Mouse (Mus musculus): ENCODE measurements at regions not wholly inside any gene's neighbourhood (a gene's known extent, or its start where the extent isn't known, plus 50 kb on each side); places are given as distances from the start of the nearest gene placed in this dataset.
A peak's percentile ranks its signal among the peaks of the same experiment; 100 is the strongest.

DNA sequence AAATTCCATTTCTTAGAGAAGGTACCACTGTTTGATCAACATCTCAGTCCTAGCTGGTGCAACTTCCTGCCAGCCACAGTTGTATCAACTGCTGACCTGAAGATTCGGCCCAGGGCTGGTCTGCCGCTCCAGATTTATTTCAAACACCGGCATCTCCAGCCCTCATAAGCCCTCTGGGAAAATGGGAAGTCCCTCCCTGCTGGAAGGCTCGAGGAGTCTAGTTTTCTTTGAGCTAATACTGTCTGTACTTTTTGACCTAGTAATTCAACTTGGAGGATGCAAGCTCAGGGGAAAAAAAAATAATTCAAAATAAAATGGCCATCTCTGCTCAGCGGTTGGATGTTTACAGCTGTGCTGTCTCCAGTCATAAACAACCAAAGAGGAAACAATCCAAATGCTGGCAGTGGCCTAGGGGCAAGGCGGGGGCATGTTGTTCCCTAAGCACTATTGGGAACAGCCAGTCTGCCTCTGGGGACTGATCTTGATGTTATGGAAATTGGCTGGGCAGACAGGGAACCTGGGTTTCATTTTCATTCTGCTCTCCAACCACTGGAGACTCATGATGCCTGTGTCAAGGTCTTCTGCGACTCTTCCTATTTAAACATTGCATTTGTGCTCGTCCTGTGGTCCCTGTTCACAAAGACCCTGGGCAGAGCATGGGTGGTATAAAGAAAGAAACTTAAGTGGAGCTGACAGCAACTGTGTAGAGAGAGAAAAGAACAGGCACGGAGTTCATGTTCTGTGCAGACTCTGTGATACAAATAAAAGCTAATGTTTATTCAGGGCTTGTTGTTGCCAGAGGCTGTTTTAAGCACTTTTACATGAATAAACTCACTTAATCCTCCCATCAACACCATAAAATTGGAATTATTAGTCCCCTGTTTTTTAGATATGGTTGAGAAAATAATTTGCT is 179.8 kb upstream of the Fggy start:
- H3K27me3 ChIP-seq (ENCODE audit: control insufficient read depth, insufficient read depth, low read length) = no peaks in the 10 kb centered on the region
- 0 out of 2 replicates have a peak, but pooled peaks cover 2% of the 10 kb centered on the region for H3K4me1 ChIP-seq (ENCODE audit: control insufficient read depth, insufficient read depth, insufficient read length, low read length)
- H3K4me3 ChIP-seq (ENCODE audit: low read depth, low read length) = no peak overlapping the region
- WGBS = 67% methylated on average over 9 of the region's 9 CpGs
- peak overlapping the region; percentile 70 for H3K27ac ChIP-seq (ENCODE audit: insufficient read depth, low read depth, low read length)
- no peak for TF ChIP-seq POLR2A (IDR thresholded peaks at IDR 0.05; ENCODE audit: low read depth, low read length)
- TF ChIP-seq CTCF (IDR thresholded peaks at IDR 0.05; ENCODE audit: extremely low read depth, insufficient read length, insufficient replicate concordance, low read depth, low read length) = no peak
- H3K36me3 ChIP-seq (ENCODE audit: control insufficient read depth, insufficient read depth, low read length) = no peaks in the 10 kb centered on the region

DNA sequence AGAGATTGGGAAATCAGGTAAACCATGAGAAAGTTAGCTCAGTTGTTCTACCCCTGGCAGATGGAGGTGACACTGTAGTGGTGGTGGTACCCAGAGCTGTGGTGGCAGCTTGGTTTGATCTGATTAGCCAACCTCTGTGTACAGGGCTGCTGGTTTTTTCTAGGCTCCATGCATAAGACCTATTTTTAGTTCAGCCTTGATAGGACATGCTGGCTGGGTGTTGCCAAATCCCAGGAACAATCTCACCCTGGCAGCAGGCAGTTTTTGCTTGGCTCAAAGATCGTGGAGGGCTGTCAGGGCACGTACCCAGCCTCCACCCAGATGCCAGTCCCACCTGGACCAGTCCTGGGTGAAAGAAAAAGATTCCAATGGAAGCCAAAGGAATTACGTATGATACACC is 178.7 kb upstream of the Fggy start:
- WGBS = 74% methylated on average over 3 of the region's 3 CpGs
- no peaks in the 10 kb centered on the region for H3K36me3 ChIP-seq (ENCODE audit: control insufficient read depth, insufficient read depth, low read length)
- H3K27ac ChIP-seq (ENCODE audit: insufficient read depth, low read depth, low read length) = no peak overlapping the region
- TF ChIP-seq POLR2A (IDR thresholded peaks at IDR 0.05; ENCODE audit: low read depth, low read length) = no peak
- no peak for TF ChIP-seq CTCF (IDR thresholded peaks at IDR 0.05; ENCODE audit: extremely low read depth, insufficient read length, insufficient replicate concordance, low read depth, low read length)
- 0 out of 2 replicates have a peak, but pooled peaks cover 2% of the 10 kb centered on the region for H3K4me1 ChIP-seq (ENCODE audit: control insufficient read depth, insufficient read depth, insufficient read length, low read length)
- no peaks in the 10 kb centered on the region for H3K27me3 ChIP-seq (ENCODE audit: control insufficient read depth, insufficient read depth, low read length)
- no peak overlapping the region for H3K4me3 ChIP-seq (ENCODE audit: low read depth, low read length)

DNA sequence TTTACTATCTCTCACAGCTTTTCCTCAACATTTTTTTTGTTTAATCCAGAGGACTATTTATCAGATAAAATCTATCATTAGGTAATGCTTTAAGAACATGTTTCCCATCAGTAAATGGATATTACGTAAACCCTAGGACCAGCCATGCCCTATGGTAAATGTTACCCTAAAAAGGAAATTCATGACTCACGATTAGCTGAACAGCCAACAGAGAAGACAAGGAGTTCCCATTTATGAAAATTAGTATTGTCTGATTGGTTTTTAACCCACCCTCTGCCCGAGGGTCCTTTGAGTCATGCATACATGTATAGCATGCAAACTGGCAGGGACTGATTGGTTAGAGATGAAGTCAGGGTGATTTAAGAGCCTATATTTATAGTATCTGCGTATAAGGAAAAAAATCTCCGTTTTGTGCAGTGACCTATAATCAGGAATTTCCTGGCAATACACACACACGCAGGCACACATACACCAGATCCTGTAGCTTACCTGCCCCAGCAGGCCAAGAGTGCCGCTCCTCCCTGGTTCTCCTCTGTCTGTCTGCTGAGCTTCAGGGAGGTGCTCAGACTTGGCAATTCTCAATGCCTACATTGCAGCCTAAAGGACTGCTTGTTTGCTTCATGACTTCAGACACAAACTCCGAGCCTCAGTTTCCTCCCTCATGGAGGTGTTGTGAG is 174.0 kb upstream of the Fggy start:
- TF ChIP-seq CTCF (IDR thresholded peaks at IDR 0.05; ENCODE audit: extremely low read depth, insufficient read length, insufficient replicate concordance, low read depth, low read length) = no peak
- TF ChIP-seq POLR2A (IDR thresholded peaks at IDR 0.05; ENCODE audit: low read depth, low read length) = no peak
- H3K4me1 ChIP-seq (ENCODE audit: control insufficient read depth, insufficient read depth, insufficient read length, low read length) = peaks cover 11% of the 10 kb centered on the region; the same call in 1 of the 2 replicates
- no peaks in the 10 kb centered on the region for H3K27me3 ChIP-seq (ENCODE audit: control insufficient read depth, insufficient read depth, low read length)
- H3K27ac ChIP-seq (ENCODE audit: insufficient read depth, low read depth, low read length) = no peak overlapping the region
- H3K36me3 ChIP-seq (ENCODE audit: control insufficient read depth, insufficient read depth, low read length) = no peaks in the 10 kb centered on the region
- no peak overlapping the region for H3K4me3 ChIP-seq (ENCODE audit: low read depth, low read length)
- WGBS = 83% methylated on average over 8 of the region's 8 CpGs

DNA sequence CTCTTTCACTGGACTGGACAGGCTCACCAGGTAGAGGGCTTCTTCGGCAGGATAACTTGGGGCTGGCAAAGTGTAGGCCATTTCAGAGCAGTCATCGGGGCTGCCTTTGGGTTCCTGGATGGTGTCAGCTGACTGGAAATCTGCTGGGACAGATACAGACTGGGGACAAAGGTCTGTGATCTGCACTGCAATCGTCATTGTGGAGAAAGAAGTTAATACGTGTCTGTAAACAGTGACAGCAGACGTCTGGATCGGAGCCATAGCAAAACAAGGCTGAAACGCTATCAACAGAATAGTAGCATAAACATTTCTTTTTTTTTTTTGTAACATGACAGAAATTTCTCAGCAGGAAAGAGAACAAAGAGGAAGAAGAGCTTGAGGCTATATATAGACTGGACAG is 171.8 kb upstream of the Fggy start:
- 11% methylated on average over 7 of the region's 7 CpGs for WGBS
- 0 out of 2 replicates have a peak overlapping the region, but pooled peaks have one; percentile 34 for H3K27ac ChIP-seq (ENCODE audit: insufficient read depth, low read depth, low read length)

DNA sequence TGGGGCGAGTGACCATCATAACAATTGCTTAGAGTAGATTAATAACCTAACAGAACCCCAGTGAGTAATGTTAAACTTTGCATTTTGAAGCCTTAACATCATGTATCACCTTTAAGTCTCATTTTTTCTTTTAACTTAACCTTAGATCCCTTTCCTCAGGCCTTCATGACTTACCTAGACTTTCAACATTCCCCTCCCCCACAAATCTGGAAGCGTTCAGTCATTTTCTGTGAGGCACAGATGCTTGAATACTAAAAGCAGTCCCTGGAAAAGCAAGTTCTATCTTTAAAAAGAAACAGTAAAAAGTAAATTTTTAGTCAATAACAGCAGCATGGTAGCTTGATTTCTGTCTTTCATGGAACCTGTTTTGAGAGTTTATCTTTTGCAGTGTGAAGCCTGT is 171.3 kb upstream of the Fggy start:
- Histone ChIP-seq H3K4me3 (ENCODE audit: low read depth, low read length) (no peak overlapping the region), H3K27me3 (ENCODE audit: control insufficient read depth, insufficient read depth, low read length) (no peaks in the 10 kb centered on the region), H3K27ac (ENCODE audit: insufficient read depth, low read depth, low read length) (no peak overlapping the region), H3K36me3 (ENCODE audit: control insufficient read depth, insufficient read depth, low read length) (no peaks in the 10 kb centered on the region), H3K4me1 (ENCODE audit: control insufficient read depth, insufficient read depth, insufficient read length, low read length) (peaks cover 9% of the 10 kb centered on the region; the same call in 1 of the 2 replicates)
- WGBS = 35% methylated on average over 2 of the region's 2 CpGs
- TF ChIP-seq POLR2A (IDR thresholded peaks at IDR 0.05; ENCODE audit: low read depth, low read length) = no peak
- TF ChIP-seq CTCF (IDR thresholded peaks at IDR 0.05; ENCODE audit: extremely low read depth, insufficient read length, insufficient replicate concordance, low read depth, low read length) = no peak

More for the DNA sequence above, 171.8 kb upstream of the Fggy start:
- Histone ChIP-seq H3K36me3 (ENCODE audit: control insufficient read depth, insufficient read depth, low read length) (no peaks in the 10 kb centered on the region), H3K27me3 (ENCODE audit: control insufficient read depth, insufficient read depth, low read length) (no peaks in the 10 kb centered on the region), H3K4me1 (ENCODE audit: control insufficient read depth, insufficient read depth, insufficient read length, low read length) (peaks cover 9% of the 10 kb centered on the region; the same call in 1 of the 2 replicates), H3K4me3 (ENCODE audit: low read depth, low read length) (no peak overlapping the region)
- TF ChIP-seq POLR2A (IDR thresholded peaks at IDR 0.05; ENCODE audit: low read depth, low read length) (no peak), CTCF (IDR thresholded peaks at IDR 0.05; ENCODE audit: extremely low read depth, insufficient read length, insufficient replicate concordance, low read depth, low read length) (no peak)

DNA sequence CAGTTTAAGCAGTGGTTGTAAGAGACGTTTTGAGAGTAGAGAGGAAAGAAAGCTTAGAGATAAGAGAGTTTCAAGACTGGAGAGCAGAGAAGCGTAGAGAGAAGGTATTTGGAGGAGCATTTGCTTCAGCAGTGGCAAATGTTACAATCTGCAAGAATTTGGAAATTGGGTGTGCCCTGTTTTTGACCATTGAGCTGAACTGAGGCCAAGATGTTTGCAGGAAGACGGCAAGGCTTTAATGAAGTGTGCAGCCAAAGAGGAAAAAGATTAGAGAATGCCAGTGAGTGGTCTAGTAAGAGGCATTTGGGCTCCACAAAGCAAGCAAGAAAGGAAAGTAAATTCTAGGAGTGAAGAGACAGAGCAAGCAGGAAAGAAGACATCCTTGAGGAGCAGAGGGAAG is 168.8 kb upstream of the Fggy start:
- no peak for TF ChIP-seq POLR2A (IDR thresholded peaks at IDR 0.05; ENCODE audit: low read depth, low read length)
- no peak for TF ChIP-seq CTCF (IDR thresholded peaks at IDR 0.05; ENCODE audit: extremely low read depth, insufficient read length, insufficient replicate concordance, low read depth, low read length)
- WGBS = 53% methylated on average over 3 of the region's 3 CpGs
- H3K4me3 ChIP-seq (ENCODE audit: low read depth, low read length) = no peak overlapping the region
- H3K27me3 ChIP-seq (ENCODE audit: control insufficient read depth, insufficient read depth, low read length) = no peaks in the 10 kb centered on the region
- no peak overlapping the region for H3K27ac ChIP-seq (ENCODE audit: insufficient read depth, low read depth, low read length)
- peaks cover 9% of the 10 kb centered on the region; the same call in 1 of the 2 replicates for H3K4me1 ChIP-seq (ENCODE audit: control insufficient read depth, insufficient read depth, insufficient read length, low read length)
- no peaks in the 10 kb centered on the region for H3K36me3 ChIP-seq (ENCODE audit: control insufficient read depth, insufficient read depth, low read length)

DNA sequence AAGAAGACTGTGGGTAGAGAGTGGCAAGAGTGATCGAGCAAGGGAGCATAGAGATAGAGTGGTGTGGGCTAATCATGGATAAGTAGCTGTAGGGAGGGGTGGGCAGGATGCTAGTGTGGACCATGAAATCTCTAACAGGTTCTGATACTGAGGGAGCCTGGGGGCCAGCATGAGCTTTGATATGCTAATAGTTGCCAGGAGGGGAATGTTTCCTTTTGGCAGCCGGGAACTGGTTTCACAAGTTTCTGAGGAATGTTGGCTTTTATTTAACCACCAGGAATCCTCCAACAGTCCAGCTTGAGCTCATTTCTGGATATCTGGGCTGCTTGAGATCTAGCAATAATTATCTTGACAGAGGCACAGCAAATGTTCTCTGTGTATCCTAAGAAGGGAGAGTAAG is 167.7 kb upstream of the Fggy start:
- H3K4me1 ChIP-seq (ENCODE audit: control insufficient read depth, insufficient read depth, insufficient read length, low read length) = peaks cover 9% of the 10 kb centered on the region; the same call in 1 of the 2 replicates
- TF ChIP-seq CTCF (IDR thresholded peaks at IDR 0.05; ENCODE audit: extremely low read depth, insufficient read length, insufficient replicate concordance, low read depth, low read length) = no peak
- no peak for TF ChIP-seq POLR2A (IDR thresholded peaks at IDR 0.05; ENCODE audit: low read depth, low read length)
- no peak overlapping the region for H3K4me3 ChIP-seq (ENCODE audit: low read depth, low read length)
- no peak overlapping the region for H3K27ac ChIP-seq (ENCODE audit: insufficient read depth, low read depth, low read length)
- no peaks in the 10 kb centered on the region for H3K36me3 ChIP-seq (ENCODE audit: control insufficient read depth, insufficient read depth, low read length)
- no peaks in the 10 kb centered on the region for H3K27me3 ChIP-seq (ENCODE audit: control insufficient read depth, insufficient read depth, low read length)
- WGBS = 18% methylated on average over 2 of the region's 2 CpGs
